Mouse (Mus musculus) megakaryocyte, embryonic 14.5 days (primary cell): ENCODE data around the gene Cenps. TPM values are rescaled to one million over a fixed set of nuclear protein-coding genes. Genes with fewer than 3 reads are reported as not detected.

Source experiments
- H3K27me3 ChIP-seq: replicated peaks from 2 replicates; pipeline ENCODE3; 2012; ENCODE audit warnings: inconsistent platforms
- H3K36me3 ChIP-seq: replicated peaks from 2 replicates; pipeline ENCODE3; 2012; ENCODE audit warnings: low read length, inconsistent platforms, mixed read lengths
- H3K4me1 ChIP-seq: 2 replicates; pipeline ENCODE4 v1.6.1; 2012; ENCODE audit warnings: inconsistent platforms
- H3K4me3 ChIP-seq: replicated peaks from 2 replicates; pipeline ENCODE3; 2012; ENCODE audit warnings: moderate library complexity, mild to moderate bottlenecking, inconsistent platforms
- H3K9me3 ChIP-seq: 2 replicates; pipeline ENCODE4 v1.6.1; 2012; ENCODE audit warnings: inconsistent platforms
- FLI1 ChIP-seq: IDR thresholded peaks from 2 replicates; pipeline ENCODE4 v1.6.1; 2012; ENCODE audit warnings: low read length, inconsistent platforms, mixed read lengths
- GATA1 ChIP-seq: IDR thresholded peaks from 3 replicates; pipeline ENCODE4 v1.6.1; 2012; ENCODE audit warnings: mixed read lengths, low read length, inconsistent platforms, borderline replicate concordance
- polyA plus RNA-seq: library from polyadenylated mRNA; stranded (reverse); fragments of >175 nt; gene quantifications from 2 replicates; pipeline ENCODE4 v1.2.3, GENCODE M21; 2012; ENCODE audit warnings: low replicate concordance; ENCODE audit not compliant: insufficient read depth

The Cenps gene
- 7.5 TPM in 1 of 2 replicates, not detected in the other for polyA plus RNA-seq

DNA sequence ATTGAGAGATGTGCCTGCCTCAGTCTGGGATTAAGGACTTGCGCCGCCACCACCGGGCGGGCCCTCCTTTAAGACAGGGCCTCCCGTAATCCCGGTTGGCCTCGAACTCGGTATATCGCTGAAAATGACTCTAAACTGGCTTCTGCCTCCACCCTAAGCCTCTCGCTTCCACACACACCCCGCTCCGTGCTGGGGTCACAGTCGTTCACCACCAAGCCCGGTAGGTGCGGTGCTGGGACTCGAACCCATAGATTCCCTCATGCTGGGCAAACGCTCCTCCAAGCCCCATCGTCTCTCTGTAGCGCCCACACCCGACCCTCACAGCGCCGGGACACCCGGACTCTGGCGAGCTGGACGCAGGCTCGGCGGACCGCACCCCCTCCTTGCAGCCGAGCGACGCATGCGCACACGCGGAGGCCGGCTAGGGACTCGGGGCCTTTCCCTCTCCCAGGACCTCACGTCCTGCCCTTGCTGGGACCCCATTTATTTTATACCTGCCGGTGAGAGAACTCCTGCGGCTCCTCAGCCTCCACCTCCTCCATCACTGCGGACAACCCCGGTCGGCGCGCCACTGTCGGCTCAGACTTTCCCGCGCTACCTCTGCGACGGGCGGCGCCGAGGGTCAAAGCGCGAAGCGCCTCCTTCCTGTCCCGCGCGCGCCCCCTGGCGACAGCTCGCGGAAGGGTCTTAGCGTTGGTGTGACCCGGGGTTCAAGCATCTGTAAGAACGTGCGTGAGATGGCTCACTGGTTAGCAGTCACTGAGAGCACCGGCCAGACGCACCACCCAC, at the start of gene Cenps:
Cenps (minus strand) TSS at position 648 of the 789 bp plus-strand sequence.
- peaks cover 15% of the 10 kb centered on the region for H3K4me1 ChIP-seq
- H3K9me3 ChIP-seq = no peaks in the 10 kb centered on the region
- H3K4me3 ChIP-seq = peak within 1 kb of the TSS; percentile 98
- H3K36me3 ChIP-seq = peaks cover 2% of the 10 kb centered on the region
- peaks cover 8% of the 10 kb centered on the region for H3K27me3 ChIP-seq
- TF ChIP-seq FLI1 (no peak; the same call in 1 of the 2 replicates), GATA1 (no peak)

DNA sequence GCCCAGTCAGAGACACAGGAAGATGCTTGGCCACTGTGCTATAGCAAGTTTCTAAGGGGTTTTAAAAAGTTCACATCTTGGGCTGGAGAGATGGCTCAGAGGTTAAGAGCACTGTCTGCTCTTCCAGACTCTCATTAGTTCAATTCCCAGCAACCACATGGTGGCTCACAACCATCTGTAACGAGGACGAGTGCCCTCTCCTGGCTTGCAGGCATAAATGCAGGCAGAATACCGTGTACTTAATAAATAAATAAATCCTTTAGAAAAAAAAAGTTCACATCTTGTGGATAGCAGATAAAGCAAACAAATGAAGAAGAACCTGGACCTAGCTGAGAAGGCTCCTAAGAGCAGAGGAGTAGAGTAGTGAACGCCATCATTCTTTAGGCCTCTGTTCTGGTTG, 45.3 kb upstream of the Cenps start:
- peaks cover 29% of the 10 kb centered on the region for H3K27me3 ChIP-seq
- H3K36me3 ChIP-seq = peaks cover 23% of the 10 kb centered on the region
- no peak for TF ChIP-seq GATA1
- no peak for TF ChIP-seq FLI1
- 0 out of 2 replicates have a peak, but pooled peaks cover 4% of the 10 kb centered on the region for H3K4me1 ChIP-seq
- H3K9me3 ChIP-seq = no peaks in the 10 kb centered on the region
- no peak overlapping the region for H3K4me3 ChIP-seq

DNA sequence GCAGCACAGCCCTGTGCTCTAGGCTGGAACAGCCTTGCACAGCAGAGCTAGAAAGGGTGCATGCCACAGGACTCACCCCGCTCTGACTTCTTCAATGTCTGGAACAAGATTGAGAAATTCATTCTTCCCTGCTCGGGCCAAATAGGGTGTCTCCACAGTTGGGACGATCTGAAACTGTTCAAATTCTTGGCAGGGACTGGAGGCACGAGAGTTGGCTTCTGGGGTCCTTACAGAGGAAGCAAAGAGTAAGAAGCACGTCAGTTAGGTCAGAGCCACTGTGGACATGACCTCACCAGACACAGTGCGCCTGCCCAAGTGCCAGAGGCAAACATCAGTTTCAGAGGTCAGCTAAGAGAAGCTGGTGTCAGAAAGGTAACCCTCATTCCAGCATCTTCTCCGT, 44.8 kb upstream of the Cenps start:
- Histone ChIP-seq H3K9me3 (no peaks in the 10 kb centered on the region), H3K27me3 (peaks cover 29% of the 10 kb centered on the region), H3K4me3 (no peak overlapping the region), H3K36me3 (peaks cover 17% of the 10 kb centered on the region), H3K4me1 (0 out of 2 replicates have a peak, but pooled peaks cover 4% of the 10 kb centered on the region)
- TF ChIP-seq GATA1 (no peak), FLI1 (no peak)

DNA sequence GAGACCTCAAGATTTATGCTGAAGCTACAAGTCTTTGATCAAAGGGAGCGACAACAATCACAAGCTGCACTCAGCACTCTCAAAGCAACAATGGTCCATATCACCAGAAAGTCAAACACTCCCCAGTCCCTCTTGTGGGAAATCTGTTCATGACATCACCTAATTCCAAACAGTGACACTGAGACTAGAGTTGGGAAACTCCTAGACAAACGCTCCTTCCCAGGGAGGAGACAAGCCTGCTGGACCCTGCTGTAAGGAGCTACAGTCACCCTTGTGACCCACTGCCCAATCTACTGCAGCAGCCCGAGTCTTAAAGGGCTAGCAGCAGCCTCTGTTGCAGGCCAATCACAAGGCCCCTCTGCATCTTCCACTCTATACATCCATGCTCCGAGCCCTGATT, 42.1 kb upstream of the Cenps start:
- H3K27me3 ChIP-seq = peaks cover 26% of the 10 kb centered on the region
- peaks cover 9% of the 10 kb centered on the region; the same call in 1 of the 2 replicates for H3K4me1 ChIP-seq
- H3K4me3 ChIP-seq = no peak overlapping the region
- no peak for TF ChIP-seq GATA1
- no peak for TF ChIP-seq FLI1
- peaks cover 16% of the 10 kb centered on the region for H3K36me3 ChIP-seq
- H3K9me3 ChIP-seq = no peaks in the 10 kb centered on the region

DNA sequence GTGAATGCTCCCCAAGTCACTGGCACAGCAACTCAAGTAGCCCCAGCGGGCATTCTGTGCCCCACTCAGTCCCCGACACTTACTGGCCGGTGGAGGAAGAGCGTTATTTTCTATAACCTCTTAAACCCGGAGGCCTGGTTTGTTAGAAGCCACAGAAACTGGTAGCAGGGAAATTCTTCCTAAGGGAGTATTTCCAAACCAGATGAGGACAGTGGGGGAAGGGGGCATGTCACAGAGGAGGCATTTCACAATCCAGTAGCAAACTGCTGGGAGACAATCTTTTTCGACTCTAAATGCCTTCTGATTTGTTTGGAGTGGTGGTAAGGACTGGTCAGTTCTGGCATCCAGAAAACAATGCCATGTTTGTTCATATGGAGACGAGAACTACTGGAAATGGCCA, 41.7 kb upstream of the Cenps start:
- Histone ChIP-seq H3K27me3 (peaks cover 23% of the 10 kb centered on the region), H3K4me3 (no peak overlapping the region), H3K9me3 (no peaks in the 10 kb centered on the region), H3K36me3 (peaks cover 16% of the 10 kb centered on the region), H3K4me1 (peaks cover 9% of the 10 kb centered on the region; the same call in 1 of the 2 replicates)
- TF ChIP-seq GATA1 (no peak), FLI1 (no peak)

DNA sequence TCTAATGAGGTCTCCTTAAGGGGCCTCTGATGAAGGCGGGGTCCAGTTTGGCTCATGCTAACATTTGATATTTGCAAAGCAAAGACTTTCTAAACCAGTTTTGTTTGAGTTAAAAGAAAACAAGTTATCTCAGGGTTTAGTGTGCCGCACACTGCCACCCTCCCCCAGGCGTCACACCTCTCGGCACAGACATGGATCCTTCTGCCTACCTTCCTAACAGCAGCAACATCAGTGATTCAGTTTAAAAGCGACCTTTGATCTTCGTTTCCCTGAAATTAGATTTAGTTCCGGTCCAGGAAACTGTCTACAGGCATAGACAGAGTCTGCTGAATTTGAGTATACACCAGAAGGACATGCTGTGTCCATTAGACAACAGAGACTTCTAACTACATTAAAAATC, 40.9 kb upstream of the Cenps start:
- no peaks in the 10 kb centered on the region for H3K9me3 ChIP-seq
- H3K27me3 ChIP-seq = peaks cover 23% of the 10 kb centered on the region
- peaks cover 15% of the 10 kb centered on the region for H3K4me1 ChIP-seq
- peaks cover 16% of the 10 kb centered on the region for H3K36me3 ChIP-seq
- TF ChIP-seq FLI1 (no peak), GATA1 (no peak)
- no peak overlapping the region for H3K4me3 ChIP-seq

DNA sequence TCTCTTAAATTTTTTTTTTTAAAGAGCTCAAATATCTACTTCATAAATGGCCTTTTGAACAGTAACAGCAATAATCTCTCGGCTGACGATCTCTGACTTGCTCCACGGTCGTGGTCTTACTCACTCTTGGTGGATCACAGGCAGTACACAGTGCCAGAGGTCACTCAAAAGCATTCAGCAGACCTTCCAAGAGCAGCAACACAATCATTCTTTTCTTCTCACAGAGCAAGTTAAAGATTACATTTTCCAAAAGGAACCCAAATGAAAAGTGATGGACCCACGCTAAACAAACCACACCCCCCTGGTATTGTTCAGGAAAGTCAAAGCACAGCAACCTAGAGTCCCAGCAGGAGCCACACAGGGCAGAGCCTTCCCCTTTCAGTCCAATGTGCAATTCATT, 39.6 kb upstream of the Cenps start:
- peaks cover 11% of the 10 kb centered on the region for H3K36me3 ChIP-seq
- H3K27me3 ChIP-seq = peaks cover 21% of the 10 kb centered on the region
- H3K4me1 ChIP-seq = peaks cover 23% of the 10 kb centered on the region
- no peak overlapping the region for H3K4me3 ChIP-seq
- TF ChIP-seq GATA1 = no peak
- TF ChIP-seq FLI1 = no peak
- H3K9me3 ChIP-seq = no peaks in the 10 kb centered on the region

DNA sequence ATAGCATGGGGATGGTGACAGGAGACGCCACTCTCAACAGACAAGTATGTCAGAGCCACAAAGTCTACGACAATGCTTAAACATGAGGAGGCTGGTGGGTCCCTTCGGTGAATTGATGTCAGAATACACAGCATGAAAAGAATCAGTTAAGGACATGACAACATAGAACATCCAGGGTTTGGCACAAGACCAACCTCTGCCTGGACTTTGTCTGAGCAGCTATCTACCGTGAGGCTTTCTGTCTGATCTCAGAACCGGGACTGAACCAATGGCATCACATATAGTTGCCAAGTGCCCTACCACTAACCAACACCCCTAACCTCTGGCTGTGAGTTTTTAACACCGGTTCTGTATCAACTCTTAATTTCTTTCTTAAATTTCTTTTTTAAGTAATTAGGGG, 39.2 kb upstream of the Cenps start:
- peaks cover 18% of the 10 kb centered on the region for H3K27me3 ChIP-seq
- H3K4me1 ChIP-seq = peaks cover 27% of the 10 kb centered on the region
- H3K9me3 ChIP-seq = no peaks in the 10 kb centered on the region
- peaks cover 7% of the 10 kb centered on the region for H3K36me3 ChIP-seq
- H3K4me3 ChIP-seq = no peak overlapping the region
- TF ChIP-seq FLI1 (no peak), GATA1 (no peak)

DNA sequence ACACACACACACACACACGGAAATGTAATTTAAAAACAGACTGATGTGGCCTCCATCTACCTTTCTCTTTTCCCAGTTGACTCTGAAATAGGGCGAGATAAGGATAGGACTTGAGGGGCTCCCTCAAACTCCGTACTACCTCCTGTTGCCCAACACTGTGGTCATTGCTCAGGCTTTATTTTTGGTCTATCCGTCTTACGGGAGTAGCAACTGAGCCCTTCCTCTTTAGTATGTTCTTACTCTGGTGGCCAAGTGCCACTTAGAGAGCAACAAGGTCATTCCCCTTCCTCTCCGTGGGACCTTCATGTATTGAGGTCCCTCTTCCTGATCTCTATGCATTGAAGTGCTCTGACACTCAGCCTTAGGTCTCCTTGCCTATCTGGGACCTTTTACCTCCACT, 36.2 kb upstream of the Cenps start:
- Histone ChIP-seq H3K4me1 (peaks cover 55% of the 10 kb centered on the region), H3K9me3 (no peaks in the 10 kb centered on the region), H3K4me3 (no peak overlapping the region), H3K36me3 (no peaks in the 10 kb centered on the region), H3K27me3 (peaks cover 2% of the 10 kb centered on the region)
- no peak for TF ChIP-seq FLI1
- TF ChIP-seq GATA1 = no peak

DNA sequence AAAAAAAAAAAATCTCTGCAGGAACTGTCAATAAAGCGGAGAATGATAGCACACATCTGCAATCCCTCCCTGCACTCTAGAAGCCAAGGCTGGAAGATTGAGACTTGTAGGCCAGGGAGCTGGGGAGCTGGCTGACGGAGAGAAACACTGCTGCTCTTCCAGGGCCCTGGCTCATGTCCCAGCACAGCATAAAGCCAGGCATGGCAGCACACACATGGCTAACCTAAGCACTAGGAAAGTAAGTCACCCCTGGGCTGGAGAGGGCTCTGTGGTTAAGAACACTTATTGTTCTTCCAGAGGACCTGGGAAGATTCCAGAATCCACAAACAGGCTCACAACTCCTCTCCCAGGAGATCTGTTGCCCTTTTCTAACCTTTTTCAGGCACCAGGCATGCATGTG, 35.2 kb upstream of the Cenps start:
- Histone ChIP-seq H3K4me1 (peaks cover 63% of the 10 kb centered on the region), H3K9me3 (no peaks in the 10 kb centered on the region), H3K27me3 (peaks cover 2% of the 10 kb centered on the region), H3K4me3 (no peak overlapping the region), H3K36me3 (no peaks in the 10 kb centered on the region)
- TF ChIP-seq FLI1 (no peak), GATA1 (no peak)

DNA sequence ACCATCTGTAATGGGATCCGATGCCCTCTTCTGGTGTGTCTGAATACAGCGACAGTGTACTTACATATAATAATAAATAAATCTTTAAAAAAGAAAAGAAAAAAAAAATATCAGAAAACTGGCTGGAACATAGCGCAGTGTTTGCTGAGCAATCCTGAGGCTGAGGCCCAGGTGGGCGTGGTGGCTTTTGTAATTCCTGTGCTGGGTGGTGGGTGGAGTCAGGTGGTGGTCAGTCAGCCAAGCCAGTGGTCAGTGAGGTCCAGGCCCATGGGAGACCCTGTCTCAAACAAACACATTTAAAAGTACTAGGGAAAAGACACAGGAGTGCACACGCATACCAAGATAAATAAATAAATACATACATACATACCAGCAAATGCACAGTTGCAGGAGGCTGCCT, 34.7 kb upstream of the Cenps start:
- TF ChIP-seq GATA1 (no peak), FLI1 (no peak)
- Histone ChIP-seq H3K4me3 (no peak overlapping the region), H3K4me1 (peaks cover 64% of the 10 kb centered on the region), H3K36me3 (no peaks in the 10 kb centered on the region), H3K27me3 (peaks cover 2% of the 10 kb centered on the region), H3K9me3 (no peaks in the 10 kb centered on the region)
